Mouse (Mus musculus): ENCODE measurements around the gene Dhx37.
A peak's percentile ranks its signal among the peaks of the same experiment; 100 is the strongest.

The Dhx37 gene

GRCm38 (mm10) chr5:125433793-125434337, at the start of gene Dhx37:
Gene Dhx37, minus strand, starts transcription at chr5:125434121.
- peak; percentile 96 to 97 for DNase-seq

DNA sequence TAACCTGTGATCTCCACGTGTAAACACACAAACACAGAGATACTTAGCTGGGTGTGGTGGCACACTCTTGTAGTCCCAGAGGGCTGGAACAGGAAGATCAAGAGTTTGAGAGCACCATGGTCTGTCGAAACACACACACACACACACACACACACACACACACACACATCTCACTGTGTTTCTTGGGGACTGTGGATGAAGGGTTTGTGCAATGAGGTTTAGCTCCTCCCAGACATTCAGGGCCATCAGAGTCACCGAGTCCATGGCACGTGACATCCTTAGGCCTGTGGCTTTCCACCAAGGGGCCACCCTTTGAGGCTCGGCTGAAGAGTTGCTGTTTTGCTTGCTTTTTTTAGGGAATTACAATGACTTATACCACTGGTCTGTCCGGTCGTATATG, 48.6 kb upstream of the Dhx37 start:
- no peak for DNase-seq

- DNase-seq = no peak
Measured at GRCm38 (mm10) chr5:125480434-125481231, 46.7 kb upstream of the Dhx37 start.

GRCm38 (mm10) chr5:125479376-125479775, 45.5 kb upstream of the Dhx37 start:
- no peak for DNase-seq

DNA sequence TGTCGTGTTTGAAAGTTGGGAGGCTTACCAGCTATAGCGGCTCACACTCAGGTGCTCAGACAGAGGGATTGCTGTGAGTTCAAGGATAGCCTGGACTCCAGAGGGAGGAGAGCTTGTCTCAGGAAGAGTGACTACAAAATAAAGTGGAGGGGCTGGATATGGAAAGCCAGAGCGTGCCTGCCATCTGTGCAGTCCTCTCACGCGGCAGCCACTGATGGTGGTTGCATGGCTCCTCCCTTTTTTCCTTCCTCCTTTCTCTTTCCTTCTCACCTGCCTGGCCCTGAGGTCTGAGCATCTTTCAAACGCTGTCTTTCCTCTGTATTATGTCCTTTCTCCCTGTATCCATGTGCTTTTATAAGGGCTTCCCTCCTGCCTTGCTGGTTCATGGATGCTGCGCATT, 44.1 kb upstream of the Dhx37 start:
- DNase-seq = peak in 1 of 2 experiments; percentile 35

GRCm38 (mm10) chr5:125477533-125477932, 43.6 kb upstream of the Dhx37 start:
- no peak for DNase-seq

GRCm38 (mm10) chr5:125476799-125477198, 42.9 kb upstream of the Dhx37 start:
- DNase-seq = peak; percentile 63 to 72

- peak; percentile 82 for DNase-seq
Measured at GRCm38 (mm10) chr5:125476286-125476625, 42.3 kb upstream of the Dhx37 start.

GRCm38 (mm10) chr5:125475601-125476285, 41.8 kb upstream of the Dhx37 start, which contains the start of gene Aacs:
Gene Aacs, plus strand, starts transcription at chr5:125475814.
- DNase-seq = peak; percentile 99

DNA sequence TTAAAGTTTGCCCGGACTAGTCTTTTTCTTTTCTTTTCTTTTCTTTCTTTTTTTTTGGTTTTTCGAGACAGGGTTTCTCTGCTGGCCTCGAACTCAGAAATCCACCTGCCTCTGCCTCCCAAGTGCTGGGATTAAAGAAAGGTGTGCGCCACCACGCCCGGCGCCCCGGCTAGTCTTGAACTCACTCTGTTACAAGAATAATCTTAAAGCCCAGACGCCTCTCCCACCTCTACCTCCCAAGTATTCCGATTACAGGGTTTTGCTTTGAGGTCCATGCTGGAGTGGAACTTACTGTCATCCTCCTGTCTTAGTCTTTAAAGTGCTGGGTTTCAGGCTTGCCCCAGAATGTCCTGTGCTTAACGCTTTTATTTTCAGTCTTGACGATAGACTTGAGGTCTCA, 41.1 kb upstream of the Dhx37 start:
- DNase-seq = no peak

- no peak for DNase-seq
Measured at GRCm38 (mm10) chr5:125472796-125473475, 39.0 kb upstream of the Dhx37 start.

- no peak for DNase-seq
Measured at GRCm38 (mm10) chr5:125470713-125471112, 36.8 kb upstream of the Dhx37 start.

DNA sequence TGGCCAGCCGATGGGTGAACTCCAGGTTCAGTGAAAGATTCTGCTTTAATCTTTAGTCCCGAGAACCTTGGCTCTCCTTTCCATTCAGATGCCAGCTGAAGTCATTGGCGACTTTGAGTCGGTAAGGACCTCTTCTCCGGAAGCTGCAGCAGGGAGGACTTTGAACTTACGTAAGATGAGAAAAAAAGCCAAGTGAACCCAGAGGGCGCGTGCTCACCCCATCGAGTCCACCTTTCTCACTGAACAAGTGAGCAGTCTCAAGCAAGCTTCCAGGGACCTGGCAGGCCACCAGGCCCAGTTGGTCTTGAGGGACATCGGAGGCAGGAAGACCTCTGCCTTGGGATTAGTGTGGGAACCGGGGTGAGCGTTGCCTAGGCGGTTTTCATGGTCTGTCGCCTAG, 33.3 kb upstream of the Dhx37 start:
- DNase-seq = peak in 1 of 2 experiments; percentile 31

- no peak for DNase-seq
Measured at GRCm38 (mm10) chr5:125466483-125466882, 32.6 kb upstream of the Dhx37 start.

GRCm38 (mm10) chr5:125465701-125466106, 31.8 kb upstream of the Dhx37 start:
- DNase-seq = peak; percentile 95 to 98

DNA sequence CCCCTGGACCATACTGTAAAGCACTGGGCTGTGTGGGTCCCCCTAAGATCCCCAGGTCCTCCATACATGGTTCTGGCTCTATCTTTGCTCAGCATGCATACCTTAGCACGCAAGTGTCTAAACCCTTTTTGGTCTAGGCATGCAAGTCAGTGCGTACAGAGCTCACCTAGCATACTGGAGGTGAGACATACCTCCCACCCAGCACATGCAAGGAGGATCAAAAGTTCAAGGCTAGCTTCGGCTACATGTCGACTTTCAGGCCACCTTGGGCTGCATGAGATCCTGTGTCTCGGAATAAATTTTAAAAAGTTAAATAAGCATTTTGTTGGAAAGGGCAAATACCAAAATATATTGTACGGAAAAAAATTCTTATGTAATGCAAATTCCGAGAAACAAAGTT, 31.3 kb upstream of the Dhx37 start:
- no peak for DNase-seq

- DNase-seq = peak; percentile 62 to 73
Measured at GRCm38 (mm10) chr5:125461868-125462445, 28.0 kb upstream of the Dhx37 start.

GRCm38 (mm10) chr5:125460574-125460973, 26.7 kb upstream of the Dhx37 start:
- DNase-seq = no peak

- DNase-seq = no peak
Measured at GRCm38 (mm10) chr5:125457538-125457937, 23.6 kb upstream of the Dhx37 start.

GRCm38 (mm10) chr5:125456100-125456499, 22.2 kb upstream of the Dhx37 start:
- no peak for DNase-seq

DNA sequence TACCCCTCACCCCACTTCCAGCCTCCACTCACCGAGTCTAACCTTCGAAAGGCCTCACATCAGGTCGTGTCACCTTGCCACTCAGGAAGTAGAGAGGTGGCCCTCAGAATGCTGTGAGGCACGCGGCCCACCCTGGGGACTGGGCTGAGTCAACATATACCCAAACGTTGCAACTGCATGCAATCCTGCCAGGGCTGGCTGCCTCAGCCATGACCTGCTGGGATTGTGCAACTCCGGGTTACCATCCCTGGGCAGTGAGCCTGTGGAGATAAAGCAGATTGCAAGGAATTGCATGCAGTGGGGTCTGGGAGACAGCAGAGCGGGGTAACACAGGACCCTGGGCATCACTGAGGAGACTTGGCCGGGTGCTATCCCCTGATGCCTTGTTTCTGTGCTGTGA, 18.7 kb upstream of the Dhx37 start:
- DNase-seq = no peak

DNA sequence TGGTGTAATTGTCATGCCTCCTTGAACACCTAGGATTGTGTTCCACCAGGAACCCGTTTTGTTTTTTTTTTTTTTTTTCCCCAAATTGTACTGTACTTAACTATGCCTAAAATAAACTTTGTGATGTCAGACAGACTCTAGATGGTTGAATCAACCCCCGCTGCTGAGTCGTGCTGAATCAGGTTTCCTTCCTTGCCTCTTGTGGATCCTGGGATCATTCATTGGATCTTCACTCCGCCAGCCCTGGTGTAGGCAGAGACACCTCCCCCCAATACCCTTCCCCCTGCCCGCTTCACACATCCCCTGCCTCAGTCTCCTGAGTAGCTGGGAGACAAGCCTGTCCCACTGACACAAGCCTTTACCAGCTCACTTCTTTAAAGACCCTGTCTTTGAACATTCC, 15.4 kb upstream of the Dhx37 start:
- no peak for DNase-seq

DNA sequence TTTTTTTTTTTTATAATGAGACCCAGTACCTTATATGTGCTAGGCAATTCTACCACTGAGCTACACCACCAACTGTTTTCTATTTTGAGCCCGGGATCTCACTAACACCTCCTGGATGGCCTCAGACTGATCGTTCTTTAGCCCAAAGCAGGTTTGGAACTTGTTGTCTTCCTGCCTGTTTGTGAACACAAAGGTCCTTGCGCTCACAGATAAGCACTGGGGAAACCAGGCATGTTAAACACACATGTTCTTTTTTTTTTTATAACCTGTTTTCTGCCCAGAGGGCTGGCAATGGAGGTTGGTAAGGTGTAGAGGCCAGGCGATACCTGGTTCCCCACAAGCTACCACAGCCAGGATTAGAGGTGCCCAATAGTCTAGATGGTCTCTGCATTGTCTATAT, 14.7 kb upstream of the Dhx37 start:
- DNase-seq = no peak
